ENCODE assay signal across 12 mouse cellular contexts in genomic region chr14:45074902-45075488, GRCm38 (mm10).
DNase-seq lines count a peak whose midpoint lies in the region; ATAC-seq and TF ChIP-seq lines count a peak whose summit lies in the region.
"Had no signal": no experiment of that assay in that cellular context is flagged by ENCODE, and none has a peak within 500 bp of the region (broad histone marks: within the 10 kb centered on the region; RNA-seq: fewer than 3 reads in every experiment).

No protein-coding gene starts in this region.

- no peak overlapping the region for H3K4me2 ChIP-seq in lung, embryonic 14.5 days
- H3K4me2 ChIP-seq in midbrain, embryonic 16.5 days (ENCODE audit: low read length), result no peak overlapping the region
- H3K4me2 ChIP-seq: embryonic facial prominence, embryonic 13.5 days had no signal

- H3K4me3 ChIP-seq in lung, embryonic 14.5 days (ENCODE audit: low read depth, low read length), result no peak overlapping the region
- no peak overlapping the region for H3K4me3 ChIP-seq in midbrain, embryonic 16.5 days (ENCODE audit: low read depth, low read length)
- no peak overlapping the region for H3K4me3 ChIP-seq in limb, embryonic 10.5 days
- H3K4me3 ChIP-seq: embryonic facial prominence, embryonic 13.5 days had no signal

- no peak for TF ChIP-seq CTCF in lung, embryonic 14.5 days (IDR thresholded peaks at IDR 0.05; ENCODE audit: low read depth)

- H3K36me3 ChIP-seq in lung, embryonic 14.5 days (ENCODE audit: insufficient read depth), result no peaks in the 10 kb centered on the region
- no peaks in the 10 kb centered on the region for H3K36me3 ChIP-seq in midbrain, embryonic 16.5 days (ENCODE audit: control insufficient read depth, insufficient read depth, low read length)
- H3K36me3 ChIP-seq in limb, embryonic 10.5 days, result no peaks in the 10 kb centered on the region
- H3K36me3 ChIP-seq: embryonic facial prominence, embryonic 13.5 days; G1E had no signal

- H3K9me3 ChIP-seq in lung, embryonic 14.5 days (ENCODE audit: low read depth, low read length), result no peaks in the 10 kb centered on the region
- no peaks in the 10 kb centered on the region for H3K9me3 ChIP-seq in midbrain, embryonic 16.5 days (replicated peaks; ENCODE audit: control insufficient read depth, low read length, poor library complexity, severe bottlenecking)
- no peaks in the 10 kb centered on the region for H3K9me3 ChIP-seq in limb, embryonic 10.5 days (replicated peaks)
- H3K9me3 ChIP-seq: G1E had no signal

- peak; percentile 30 for DNase-seq in thymus, postnatal 14 days
- no peak for DNase-seq in thymus, adult 18-20 months
- peak; percentile 16 for DNase-seq in lung, embryonic 14.5 days
- no peak for DNase-seq in ovary, postnatal 36 days (ENCODE audit: low spot score)
- no peak for DNase-seq in limb, embryonic 10.5 days (ENCODE audit: low spot score)
- DNase-seq: adrenal gland, postnatal 14 days; cerebellum, adult 2 months had no signal

- ATAC-seq in granulocyte monocyte progenitor cell, adult 5-6 weeks (replicated peaks; ENCODE audit: poor library complexity, severe bottlenecking), result peak; percentile 41
- peak; percentile 56; the same call in 1 of the 2 replicates for ATAC-seq in lung, embryonic 14.5 days (ENCODE audit: insufficient read depth)
- ATAC-seq in midbrain, embryonic 16.5 days, result no peak
- ATAC-seq: intestine, embryonic 16.5 days had no signal

- 37% methylated on average over 4 of the region's 4 CpGs for WGBS in lung, embryonic 14.5 days
- 79% methylated on average over 4 of the region's 4 CpGs for WGBS in midbrain, embryonic 16.5 days
- 64% methylated on average over 4 of the region's 4 CpGs for WGBS in limb, embryonic 10.5 days

- no peaks in the 10 kb centered on the region for H3K27me3 ChIP-seq in lung, embryonic 14.5 days (ENCODE audit: insufficient read depth, low read length)
- no peaks in the 10 kb centered on the region for H3K27me3 ChIP-seq in midbrain, embryonic 16.5 days (ENCODE audit: control insufficient read depth, insufficient read depth, low read depth, low read length)
- H3K27me3 ChIP-seq in limb, embryonic 10.5 days (ENCODE audit: low read depth, poor library complexity, severe bottlenecking), result no peaks in the 10 kb centered on the region
- H3K27me3 ChIP-seq: embryonic facial prominence, embryonic 13.5 days had no signal

- H3K9ac ChIP-seq in lung, embryonic 14.5 days, result no peak overlapping the region
- no peak overlapping the region for H3K9ac ChIP-seq in midbrain, embryonic 16.5 days (ENCODE audit: low read depth, low read length)
- H3K9ac ChIP-seq: embryonic facial prominence, embryonic 13.5 days had no signal

- H3K4me1 ChIP-seq in lung, embryonic 14.5 days (ENCODE audit: insufficient read depth), result no peaks in the 10 kb centered on the region
- H3K4me1 ChIP-seq in midbrain, embryonic 16.5 days (ENCODE audit: control insufficient read depth, insufficient read depth, low read length), result no peaks in the 10 kb centered on the region
- H3K4me1 ChIP-seq in limb, embryonic 10.5 days, result peaks cover 9% of the 10 kb centered on the region
- H3K4me1 ChIP-seq: embryonic facial prominence, embryonic 13.5 days had no signal

- no peak overlapping the region for H3K27ac ChIP-seq in lung, embryonic 14.5 days (ENCODE audit: low read depth)
- no peak overlapping the region for H3K27ac ChIP-seq in midbrain, embryonic 16.5 days (ENCODE audit: low read length)
- H3K27ac ChIP-seq in limb, embryonic 10.5 days, result no peak overlapping the region
- H3K27ac ChIP-seq: embryonic facial prominence, embryonic 13.5 days had no signal

Comparison
In these comparisons a context has a peak if more than half of its experiments do, and no peak if none do; other contexts are left out.
1. DNase-seq: peak in thymus, postnatal 14 days (single experiment) and lung, embryonic 14.5 days (single experiment); none in thymus, adult 18-20 months (0 of 2), ovary, postnatal 36 days (single experiment) and limb, embryonic 10.5 days (single experiment).